ENCODE assay signal across 23 mouse cellular contexts in genomic region chr14:28399897-28400296, GRCm38 (mm10).
"Had no signal": no experiment of that assay in that cellular context is flagged by ENCODE, and none has a peak within 500 bp of the region (broad histone marks: within the 10 kb centered on the region; RNA-seq: fewer than 3 reads in every experiment).

No protein-coding gene starts in this region.

- H3K27ac ChIP-seq: kidney, embryonic 15.5 days; left cerebral cortex, adult 2 months; limb, embryonic 13.5 days; liver, embryonic 12.5 days; liver, embryonic 15.5 days; lung, embryonic 15.5 days; neural tube, embryonic 13.5 days had no signal

- H3K4me3 ChIP-seq: kidney, embryonic 15.5 days; left cerebral cortex, adult 2 months; limb, embryonic 13.5 days; liver, embryonic 12.5 days; liver, embryonic 15.5 days; lung, embryonic 15.5 days; megakaryocyte, embryonic 14.5 days; myocyte; neural tube, embryonic 13.5 days had no signal

- DNase-seq: kidney, adult 2 months; kidney, postnatal 10 days; kidney, postnatal 36 days; layer of hippocampus, postnatal 36 days; liver; lung, adult 18-20 months; lung, postnatal 10 days; lung, postnatal 36 days; midbrain, embryonic 14.5 days; retina, postnatal 1 day; right cerebral cortex, postnatal 25 days; thymus, adult 18-20 months; thymus, postnatal 36 days had no signal

- ATAC-seq: liver, embryonic 12.5 days had no signal

- H3K9me3 ChIP-seq: kidney, embryonic 15.5 days; limb, embryonic 13.5 days; liver, embryonic 12.5 days; liver, embryonic 15.5 days; lung, embryonic 15.5 days; megakaryocyte, embryonic 14.5 days; neural tube, embryonic 13.5 days had no signal

- H3K4me1 ChIP-seq: kidney, embryonic 15.5 days; limb, embryonic 13.5 days; liver, embryonic 12.5 days; liver, embryonic 15.5 days; lung, embryonic 15.5 days; megakaryocyte, embryonic 14.5 days had no signal

- H3K4me2 ChIP-seq: kidney, embryonic 15.5 days; limb, embryonic 13.5 days; liver, embryonic 12.5 days; liver, embryonic 15.5 days; lung, embryonic 15.5 days; midbrain, embryonic 11.5 days; neural tube, embryonic 13.5 days had no signal

- H3K36me3 ChIP-seq: kidney, embryonic 15.5 days; limb, embryonic 13.5 days; liver, embryonic 12.5 days; liver, embryonic 15.5 days; lung, embryonic 15.5 days; neural tube, embryonic 13.5 days had no signal

- H3K27me3 ChIP-seq: kidney, embryonic 15.5 days; limb, embryonic 13.5 days; liver, embryonic 12.5 days; liver, embryonic 15.5 days; lung, embryonic 15.5 days; megakaryocyte, embryonic 14.5 days; neural tube, embryonic 13.5 days had no signal

- H3K9ac ChIP-seq: kidney, embryonic 15.5 days; limb, embryonic 13.5 days; liver, embryonic 12.5 days; liver, embryonic 15.5 days; lung, embryonic 15.5 days; neural tube, embryonic 13.5 days had no signal
